Mouse (Mus musculus) R1 (cell line): ENCODE measurements around the gene Sfta2.

Source experiments
- DNase-seq: peaks from one replicate; pipeline ENCODE4 v3.0.0-alpha.2; 2018; ENCODE audit warnings: low read depth, low spot score

The Sfta2 gene

GRCm38 (mm10) chr17:35592131-35592530 is 9.2 kb upstream of the Sfta2 start:
- DNase-seq, result peak; percentile 68

GRCm38 (mm10) chr17:35593786-35594185 is 7.6 kb upstream of the Sfta2 start:
- DNase-seq, result peak; percentile 95

- no peak for DNase-seq
These were observed 6.9 kb upstream of the Sfta2 start for GRCm38 (mm10) chr17:35594456-35594855.

GRCm38 (mm10) chr17:35597399-35597798 is 4.0 kb upstream of the Sfta2 start:
- DNase-seq, result no peak

- no peak for DNase-seq
These were observed 496 bp downstream of the Sfta2 start for GRCm38 (mm10) chr17:35601736-35602354.

GRCm38 (mm10) chr17:35617127-35617526 is 15.8 kb downstream of the Sfta2 start:
- peak; percentile 71 for DNase-seq

GRCm38 (mm10) chr17:35626537-35626936 is 25.2 kb downstream of the Sfta2 start, which contains the start of gene Gm9573:
TSS of gene Gm9573 (minus strand) at chr17:35626637.
- DNase-seq, result no peak

- peak; percentile 62 for DNase-seq
These were observed 32.6 kb downstream of the Sfta2 start for GRCm38 (mm10) chr17:35633992-35634391.

GRCm38 (mm10) chr17:35635202-35635601 is 33.9 kb downstream of the Sfta2 start:
- DNase-seq, result peak; percentile 45

GRCm38 (mm10) chr17:35635699-35636111 is 34.4 kb downstream of the Sfta2 start:
- DNase-seq, result peak; percentile 84

- DNase-seq, result peak; percentile 81
These were observed 35.0 kb downstream of the Sfta2 start for GRCm38 (mm10) chr17:35636363-35636762.

GRCm38 (mm10) chr17:35638475-35639190 is 37.3 kb downstream of the Sfta2 start:
- DNase-seq, result peak; percentile 97

GRCm38 (mm10) chr17:35639352-35639751 is 38.0 kb downstream of the Sfta2 start:
- DNase-seq, result no peak

GRCm38 (mm10) chr17:35643609-35644236 is 42.4 kb downstream of the Sfta2 start, which contains the start of gene Mucl3:
TSS of gene Mucl3 (minus strand) at chr17:35643695.
- DNase-seq, result no peak

GRCm38 (mm10) chr17:35649429-35649828 is 48.1 kb downstream of the Sfta2 start:
- DNase-seq, result no peak

- DNase-seq, result peak; percentile 27
These were observed 51.7 kb downstream of the Sfta2 start for GRCm38 (mm10) chr17:35653086-35653485.

GRCm38 (mm10) chr17:35665957-35666515 is 64.7 kb downstream of the Sfta2 start:
- DNase-seq, result peak; percentile 74

GRCm38 (mm10) chr17:35666851-35667256 is 65.5 kb downstream of the Sfta2 start:
- DNase-seq, result peak; percentile 64

GRCm38 (mm10) chr17:35667334-35668065 is 66.2 kb downstream of the Sfta2 start, which contains the start of gene Vars2:
TSS of gene Vars2 (minus strand) at chr17:35667592.
- DNase-seq, result peak; percentile 94

GRCm38 (mm10) chr17:35669731-35670130 is 68.4 kb downstream of the Sfta2 start:
- no peak for DNase-seq

GRCm38 (mm10) chr17:35671846-35672245 is 70.5 kb downstream of the Sfta2 start:
- DNase-seq, result no peak
